Mouse (Mus musculus): ENCODE measurements around the gene Tagln.

- no peak for TF ChIP-seq CTCF (IDR thresholded peaks at IDR 0.05; ENCODE audit: control insufficient read depth, insufficient read depth, low read length)
- TF ChIP-seq POLR2A (IDR thresholded peaks at IDR 0.05; ENCODE audit: borderline replicate concordance, control insufficient read depth, low read depth, low read length): no peak
Observed at GRCm38 (mm10) chr9:45959661-45960060, 23.8 kb upstream of the Tagln start.

Data from bone marrow, adult 2 months (tissue).